ENCODE assay signal across 12 mouse cellular contexts in the genomic region with DNA sequence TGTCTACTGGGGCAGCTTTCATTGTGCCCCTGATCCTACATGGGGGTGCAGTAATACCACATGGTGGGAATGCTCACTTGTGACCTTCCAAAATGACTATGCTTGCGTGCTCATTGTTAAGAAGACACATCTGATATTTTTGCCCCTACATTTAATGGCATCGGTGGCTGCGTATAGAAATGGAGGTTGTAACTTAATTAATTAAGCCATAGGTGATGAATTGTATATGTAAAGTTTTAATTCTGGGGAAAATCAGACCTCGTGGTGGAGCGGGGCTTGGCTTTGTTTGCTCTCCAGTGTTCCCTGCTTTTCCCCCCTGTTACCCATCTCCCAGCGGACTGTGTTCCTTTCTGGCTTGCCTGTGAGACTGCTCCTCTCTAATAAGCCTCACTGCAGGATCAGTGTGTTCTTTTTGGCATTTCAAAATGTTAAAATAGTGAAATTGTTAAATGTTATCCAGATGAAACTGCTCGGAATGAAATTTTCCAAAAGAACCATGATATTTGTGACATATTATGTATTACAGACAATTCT. TPM values are rescaled to one million over a fixed set of nuclear protein-coding genes. Genes with fewer than 3 reads are reported as not detected.
DNase-seq lines count a peak whose midpoint lies in the region; ATAC-seq lines count a peak whose summit lies in the region.
"Had no signal": no experiment of that assay in that cellular context is flagged by ENCODE, and none has a peak within 500 bp of the region (broad histone marks: within the 10 kb centered on the region; RNA-seq: fewer than 3 reads in every experiment).

No protein-coding gene starts in this region.

- H3K27me3 ChIP-seq in embryonic facial prominence, embryonic 13.5 days: peaks cover 19% of the 10 kb centered on the region
- no peaks in the 10 kb centered on the region for H3K27me3 ChIP-seq in hindbrain, embryonic 15.5 days
- H3K27me3 ChIP-seq in neural tube, embryonic 12.5 days (replicated peaks): peaks cover 18% of the 10 kb centered on the region

- no peak overlapping the region for H3K27ac ChIP-seq in embryonic facial prominence, embryonic 13.5 days
- peak overlapping the region; percentile 59 for H3K27ac ChIP-seq in hindbrain, embryonic 15.5 days (replicated peaks)
- H3K27ac ChIP-seq in neural tube, embryonic 12.5 days: no peak overlapping the region

- no peaks in the 10 kb centered on the region for H3K9me3 ChIP-seq in embryonic facial prominence, embryonic 13.5 days
- H3K9me3 ChIP-seq in hindbrain, embryonic 15.5 days: no peaks in the 10 kb centered on the region
- no peaks in the 10 kb centered on the region for H3K9me3 ChIP-seq in neural tube, embryonic 12.5 days

- H3K4me3 ChIP-seq in embryonic facial prominence, embryonic 13.5 days: 0 out of 2 replicates have a peak overlapping the region, but pooled peaks have one; percentile 14
- peak overlapping the region; percentile 77 for H3K4me3 ChIP-seq in hindbrain, embryonic 15.5 days
- H3K4me3 ChIP-seq in neural tube, embryonic 12.5 days: peak overlapping the region; percentile 21

- peak; percentile 59 for DNase-seq in heart, adult 11 months
- no peak for DNase-seq in heart, adult 8-10 months (ENCODE audit: low spot score)
- DNase-seq in right cerebral cortex, postnatal 36 days (ENCODE audit: low spot score in 2 of 2): no peak
- DNase-seq in gastrocnemius, postnatal 4 days (ENCODE audit: low spot score in 2 of 2): no peak
- no peak for DNase-seq in right cerebral cortex, postnatal 14 days
- DNase-seq: gastrocnemius, postnatal 36 days; kidney, postnatal 14 days; lung, adult 2 months; right cerebral cortex, postnatal 4 days had no signal

- 0 out of 2 replicates have a peak overlapping the region, but pooled peaks have one; percentile 0 for H3K4me2 ChIP-seq in embryonic facial prominence, embryonic 13.5 days
- peak overlapping the region; percentile 96 for H3K4me2 ChIP-seq in hindbrain, embryonic 15.5 days
- H3K4me2 ChIP-seq in neural tube, embryonic 12.5 days (replicated peaks): peak overlapping the region; percentile 47

- 70% methylated on average over 7 of the region's 7 CpGs for WGBS in embryonic facial prominence, embryonic 13.5 days
- WGBS in hindbrain, embryonic 15.5 days: 52% methylated on average over 7 of the region's 7 CpGs
- WGBS in neural tube, embryonic 12.5 days: 77% methylated on average over 7 of the region's 7 CpGs

- no peak for ATAC-seq in embryonic facial prominence, embryonic 13.5 days (ENCODE audit: insufficient number of reproducible peaks, insufficient read depth, low FRiP score, low TSS enrichment, low read depth)
- no peak for ATAC-seq in hindbrain, embryonic 15.5 days (ENCODE audit: low FRiP score, low read depth)
- ATAC-seq in neural tube, embryonic 12.5 days (ENCODE audit: low FRiP score, low read depth): no peak

- no peaks in the 10 kb centered on the region for H3K36me3 ChIP-seq in embryonic facial prominence, embryonic 13.5 days
- H3K36me3 ChIP-seq in hindbrain, embryonic 15.5 days: no peaks in the 10 kb centered on the region
- no peaks in the 10 kb centered on the region for H3K36me3 ChIP-seq in neural tube, embryonic 12.5 days

- no peak overlapping the region for H3K9ac ChIP-seq in embryonic facial prominence, embryonic 13.5 days
- peak overlapping the region; percentile 44 for H3K9ac ChIP-seq in hindbrain, embryonic 15.5 days
- 0 out of 2 replicates have a peak overlapping the region, but pooled peaks have one; percentile 6 for H3K9ac ChIP-seq in neural tube, embryonic 12.5 days

- peaks cover 17% of the 10 kb centered on the region for H3K4me1 ChIP-seq in embryonic facial prominence, embryonic 13.5 days
- peaks cover 22% of the 10 kb centered on the region for H3K4me1 ChIP-seq in hindbrain, embryonic 15.5 days (replicated peaks)
- peaks cover 7% of the 10 kb centered on the region; the same call in 1 of the 2 replicates for H3K4me1 ChIP-seq in neural tube, embryonic 12.5 days

RNA-seq across cellular contexts. Expression of a gene that starts 2.4 kb away (rescaled TPM):
- under 1 TPM; 0.09 to 0.57 (median 0.27) TPM for total RNA-seq in heart, adult 8-10 months (2022)
- polyA plus RNA-seq in embryonic facial prominence, embryonic 13.5 days (2015; fragmentation: Nextera tagmentation; extraction: Ambion mirVana): 3.6 and 3.8 TPM in 2 replicates
- 54.3 and 63.0 TPM in 2 replicates for polyA plus RNA-seq in hindbrain, embryonic 15.5 days (2015; fragmentation: Nextera tagmentation; extraction: Ambion mirVana)
- 31.9 and 33.9 TPM in 2 replicates for polyA plus RNA-seq in neural tube, embryonic 12.5 days (2016; fragmentation: Nextera tagmentation; extraction: Ambion mirVana)
- 1 to 10 TPM; 7.0 to 9.7 TPM for total RNA-seq in gastrocnemius, postnatal 4 days (2021)

Comparison
In these comparisons a context has a peak if more than half of its experiments do, and no peak if none do; other contexts are left out.
1. H3K4me2 ChIP-seq: peak in every context shown above with its lines; median percentile 96 in hindbrain, embryonic 15.5 days; 47 in neural tube, embryonic 12.5 days; 0 in embryonic facial prominence, embryonic 13.5 days.
2. H3K4me3 ChIP-seq: peak in every context shown above with its lines; median percentile 77 in hindbrain, embryonic 15.5 days; 21 in neural tube, embryonic 12.5 days; 14 in embryonic facial prominence, embryonic 13.5 days.